Mouse (Mus musculus): ENCODE data around the gene Ints3.

- TF ChIP-seq POLR2A (IDR thresholded peaks at IDR 0.05; ENCODE audit: borderline replicate concordance, extremely low read depth, low read depth, low read length): no peak
- TF ChIP-seq CTCF (IDR thresholded peaks at IDR 0.05; ENCODE audit: insufficient read depth, low read length): no peak
Measured at GRCm38 (mm10) chr3:90443977-90444376, 10.6 kb upstream of the Ints3 start.

Data from lung, adult 2 months (tissue).